8 mouse cellular contexts compared by ENCODE assay signal in the genomic region with DNA sequence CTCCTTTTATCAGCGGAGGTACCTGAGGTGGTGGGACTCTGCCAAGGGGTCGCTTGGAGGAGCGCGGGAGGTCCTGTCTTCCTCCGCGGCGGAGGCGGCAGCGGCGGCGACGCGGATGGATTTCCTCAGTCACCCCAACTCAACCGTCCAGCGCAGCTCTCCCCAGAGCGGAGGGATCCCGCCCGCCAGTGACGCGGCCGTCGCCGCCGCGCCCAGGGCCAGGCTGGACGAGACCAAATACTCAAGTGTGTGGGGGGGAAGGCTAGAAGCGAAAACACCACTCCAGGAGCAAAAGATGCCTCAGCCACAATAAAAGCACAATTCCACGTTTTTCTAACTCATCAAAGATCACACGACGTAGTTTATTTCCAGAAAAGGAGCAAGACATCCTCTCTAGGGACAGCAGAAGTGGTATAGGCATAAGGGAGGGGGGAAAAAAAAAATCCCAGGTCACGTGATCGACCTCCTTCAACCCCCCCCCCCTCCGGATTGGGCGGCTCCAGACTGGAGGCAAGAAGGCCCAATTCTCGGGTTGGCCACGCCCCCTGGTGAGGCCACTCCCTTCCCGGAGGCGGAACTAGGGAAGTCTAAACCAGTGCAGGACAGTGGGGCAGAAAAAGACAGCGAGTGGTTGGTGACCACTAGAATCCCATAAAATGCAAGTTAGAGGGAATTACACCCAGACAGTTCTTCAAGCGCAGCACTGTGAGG. TPM values are rescaled to one million over a fixed set of nuclear protein-coding genes. Genes with fewer than 3 reads are reported as not detected.
DNase-seq lines count a peak whose midpoint lies in the region; ATAC-seq and TF ChIP-seq lines count a peak whose summit lies in the region.

A gene (minus strand): TSS at position 126 of the 711 bp plus-strand sequence.
A gene (minus strand): TSS at position 394 of the 711 bp plus-strand sequence.

- no peaks in the 10 kb centered on the region for H3K9me3 ChIP-seq in forebrain, embryonic 10.5 days
- no peaks in the 10 kb centered on the region for H3K9me3 ChIP-seq in heart, embryonic 15.5 days (replicated peaks)
- no peaks in the 10 kb centered on the region for H3K9me3 ChIP-seq in liver, embryonic 14.5 days (ENCODE audit: control insufficient read depth, low read length)
- H3K9me3 ChIP-seq in neural tube, embryonic 11.5 days (ENCODE audit: control insufficient read depth, low read length) = no peaks in the 10 kb centered on the region
- H3K9me3 ChIP-seq in stomach, postnatal 0 days (ENCODE audit: control insufficient read depth, low read length) = no peaks in the 10 kb centered on the region

- H3K27me3 ChIP-seq in forebrain, embryonic 10.5 days (ENCODE audit: poor library complexity, severe bottlenecking) = no peaks in the 10 kb centered on the region
- H3K27me3 ChIP-seq in heart, embryonic 15.5 days = no peaks in the 10 kb centered on the region
- H3K27me3 ChIP-seq in liver, embryonic 14.5 days (ENCODE audit: control insufficient read depth, insufficient read depth, low read length) = no peaks in the 10 kb centered on the region
- H3K27me3 ChIP-seq in neural tube, embryonic 11.5 days (ENCODE audit: control insufficient read depth, insufficient read depth, low read length) = no peaks in the 10 kb centered on the region
- H3K27me3 ChIP-seq in stomach, postnatal 0 days (ENCODE audit: control insufficient read depth, insufficient read depth, low read length) = no peaks in the 10 kb centered on the region

- peaks cover 55% of the 10 kb centered on the region for H3K4me1 ChIP-seq in forebrain, embryonic 10.5 days
- H3K4me1 ChIP-seq in heart, embryonic 15.5 days (replicated peaks) = peaks cover 32% of the 10 kb centered on the region
- H3K4me1 ChIP-seq in liver, embryonic 14.5 days (replicated peaks; ENCODE audit: control insufficient read depth in 2 of 2, insufficient read depth in 2 of 2, low read length in 1 of 2) = peaks cover 4 to 9% of the 10 kb centered on the region in 2 experiments; a peak in 3 of 4 replicates
- H3K4me1 ChIP-seq in neural tube, embryonic 11.5 days (ENCODE audit: control insufficient read depth, insufficient read depth, low read length) = peaks cover 14% of the 10 kb centered on the region; the same call in 1 of the 2 replicates
- peaks cover 2% of the 10 kb centered on the region for H3K4me1 ChIP-seq in stomach, postnatal 0 days (replicated peaks; ENCODE audit: control insufficient read depth, insufficient read depth)

- H3K4me2 ChIP-seq in heart, embryonic 15.5 days = peak within 1 kb of the TSS; percentile 91
- peak within 1 kb of the TSS; percentile 90 for H3K4me2 ChIP-seq in liver, embryonic 14.5 days (ENCODE audit: low read depth)
- H3K4me2 ChIP-seq in neural tube, embryonic 11.5 days (ENCODE audit: low read depth) = peak within 1 kb of the TSS; percentile 69
- H3K4me2 ChIP-seq in stomach, postnatal 0 days (replicated peaks; ENCODE audit: low read depth) = peak within 1 kb of the TSS; percentile 95

- H3K4me3 ChIP-seq in forebrain, embryonic 10.5 days = peak within 1 kb of the TSS; percentile 94
- peak within 1 kb of the TSS; percentile 82 for H3K4me3 ChIP-seq in heart, embryonic 15.5 days
- peak within 1 kb of the TSS; percentile 68 to 95 for H3K4me3 ChIP-seq in liver, embryonic 14.5 days (ENCODE audit: insufficient read depth in 1 of 2, low read depth in 2 of 2, low read length in 2 of 2)
- H3K4me3 ChIP-seq in neural tube, embryonic 11.5 days (ENCODE audit: low read depth, low read length) = peak within 1 kb of the TSS; percentile 89
- peak within 1 kb of the TSS; percentile 78 for H3K4me3 ChIP-seq in stomach, postnatal 0 days (ENCODE audit: low read depth, low read length)

- H3K9ac ChIP-seq in heart, embryonic 15.5 days = peak within 1 kb of the TSS; percentile 87
- peak within 1 kb of the TSS; percentile 95 for H3K9ac ChIP-seq in liver, embryonic 14.5 days (replicated peaks)
- peak within 1 kb of the TSS; percentile 93 for H3K9ac ChIP-seq in neural tube, embryonic 11.5 days (ENCODE audit: low read length)
- peak within 1 kb of the TSS; percentile 86 for H3K9ac ChIP-seq in stomach, postnatal 0 days (ENCODE audit: low read length)

- under 1% methylated on average over 38 of the region's 40 CpGs for WGBS in forebrain, embryonic 10.5 days
- WGBS in heart, embryonic 15.5 days = 0% methylated on average over 40 of the region's 40 CpGs
- WGBS in liver, embryonic 14.5 days (ENCODE audit: insufficient replicate concordance) = under 1% methylated on average over 39 of the region's 40 CpGs
- under 1% methylated on average over 38 of the region's 40 CpGs for WGBS in neural tube, embryonic 11.5 days
- WGBS in stomach, postnatal 0 days = 0% methylated on average over 40 of the region's 40 CpGs

- peak; percentile 79 for ATAC-seq in heart, embryonic 15.5 days (replicated peaks; ENCODE audit: insufficient number of reproducible peaks, insufficient read depth, low FRiP score, low read depth)
- ATAC-seq in liver, embryonic 14.5 days (ENCODE audit: insufficient read depth) = peak; percentile 84
- peak; percentile 61 for ATAC-seq in neural tube, embryonic 11.5 days (ENCODE audit: insufficient read depth, low FRiP score, low TSS enrichment)
- peak; percentile 81 for ATAC-seq in stomach, postnatal 0 days (ENCODE audit: low FRiP score, low TSS enrichment)

- peak; percentile 74 for TF ChIP-seq EP300 in liver, embryonic 14.5 days (IDR thresholded peaks at IDR 0.05; ENCODE audit: low read depth)
- peak; percentile 79 for TF ChIP-seq EP300 in stomach, postnatal 0 days (optimal IDR thresholded peaks at IDR 0.05)

- peak; percentile 93 for DNase-seq in CD8-positive naive resting alpha-beta T cell, adult 2 months (ENCODE audit: low read depth in 2 of 2, low spot score in 2 of 2)
- DNase-seq in c-Kit-positive CD71-negative TER-119-negative erythroid progenitor cells, embryonic 14.5 days (ENCODE audit: low read depth) = peak; percentile 98
- DNase-seq in forebrain, embryonic 10.5 days (ENCODE audit: extremely low spot score, low spot score) = peak; percentile 97
- DNase-seq in kidney, postnatal 25 days = peak; percentile 99 to 100
- DNase-seq in liver, embryonic 14.5 days (ENCODE audit: low read depth in 3 of 3, low spot score in 3 of 3) = peak; percentile 97 to 99 (median 98)
- DNase-seq in neural tube, embryonic 11.5 days (ENCODE audit: low spot score) = peak; percentile 98
- peak; percentile 99 for DNase-seq in stomach, postnatal 0 days (ENCODE audit: low spot score)

- no peak for TF ChIP-seq CTCF in liver, embryonic 14.5 days (IDR thresholded peaks at IDR 0.05; ENCODE audit: low read depth)
- TF ChIP-seq CTCF in stomach, postnatal 0 days (IDR thresholded peaks at IDR 0.05; ENCODE audit: low read depth) = 0 out of 2 replicates have a peak, but pooled peaks have one; percentile 14

- H3K27ac ChIP-seq in forebrain, embryonic 10.5 days = peak within 1 kb of the TSS; percentile 95
- H3K27ac ChIP-seq in heart, embryonic 15.5 days = peak within 1 kb of the TSS; percentile 94
- H3K27ac ChIP-seq in liver, embryonic 14.5 days = peak within 1 kb of the TSS; percentile 74
- H3K27ac ChIP-seq in neural tube, embryonic 11.5 days (ENCODE audit: low read depth, low read length) = peak within 1 kb of the TSS; percentile 94
- H3K27ac ChIP-seq in stomach, postnatal 0 days (replicated peaks) = peak within 1 kb of the TSS; percentile 94

- H3K36me3 ChIP-seq in forebrain, embryonic 10.5 days (replicated peaks) = peaks cover 26% of the 10 kb centered on the region
- H3K36me3 ChIP-seq in heart, embryonic 15.5 days = peaks cover 15% of the 10 kb centered on the region
- H3K36me3 ChIP-seq in liver, embryonic 14.5 days (replicated peaks; ENCODE audit: control insufficient read depth, insufficient read depth, low read depth) = peaks cover 19% of the 10 kb centered on the region
- peaks cover 10% of the 10 kb centered on the region for H3K36me3 ChIP-seq in neural tube, embryonic 11.5 days (ENCODE audit: control insufficient read depth, insufficient read depth, low read length)
- H3K36me3 ChIP-seq in stomach, postnatal 0 days (ENCODE audit: control insufficient read depth, insufficient read depth, low read length) = peaks cover 17% of the 10 kb centered on the region

RNA-seq across cellular contexts. Expression of the first gene that starts in this region (rescaled TPM):
- polyA plus RNA-seq in forebrain, embryonic 10.5 days (2016; fragmentation: Nextera tagmentation; extraction: Ambion mirVana) = 2.9 and 4.8 TPM in 2 replicates
- polyA plus RNA-seq in heart, embryonic 15.5 days (2015; fragmentation: Nextera tagmentation; extraction: Ambion mirVana) = not detected in 2 replicates
- polyA plus RNA-seq in liver, embryonic 14.5 days (2012; rRNA removed) = 0.40 and 0.47 TPM in 2 replicates
- polyA plus RNA-seq in liver, embryonic 14.5 days (2014; fragmentation: Nextera tagmentation; extraction: Ambion mirVana) = 0.62 and 0.85 TPM in 2 replicates
- polyA plus RNA-seq in neural tube, embryonic 11.5 days (2014; fragmentation: Nextera tagmentation; extraction: Ambion mirVana) = 0.34 and 0.51 TPM in 2 replicates
- polyA plus RNA-seq in stomach, postnatal 0 days (2015; fragmentation: Nextera tagmentation; extraction: Ambion mirVana) = not detected in 2 replicates

RNA-seq across cellular contexts. Expression of the second gene that starts in this region (rescaled TPM):
- polyA plus RNA-seq in forebrain, embryonic 10.5 days (2016; fragmentation: Nextera tagmentation; extraction: Ambion mirVana) = 287 and 288 TPM in 2 replicates
- polyA plus RNA-seq in heart, embryonic 15.5 days (2015; fragmentation: Nextera tagmentation; extraction: Ambion mirVana) = 244 and 306 TPM in 2 replicates
- polyA plus RNA-seq in liver, embryonic 14.5 days (2012; rRNA removed) = 211 and 215 TPM in 2 replicates
- 151 and 157 TPM in 2 replicates for polyA plus RNA-seq in liver, embryonic 14.5 days (2014; fragmentation: Nextera tagmentation; extraction: Ambion mirVana)
- polyA plus RNA-seq in neural tube, embryonic 11.5 days (2014; fragmentation: Nextera tagmentation; extraction: Ambion mirVana) = 449 and 479 TPM in 2 replicates
- 345 and 374 TPM in 2 replicates for polyA plus RNA-seq in stomach, postnatal 0 days (2015; fragmentation: Nextera tagmentation; extraction: Ambion mirVana)

Comparison
In these comparisons a context has a peak if more than half of its experiments do, and no peak if none do; other contexts are left out.
1. Peak in every context shown above with its lines: DNase-seq, ATAC-seq, H3K4me3 ChIP-seq and H3K27ac ChIP-seq.